Mouse (Mus musculus) forebrain, embryonic 11.5 days (tissue): ENCODE measurements around the gene Cnmd. TPM values are rescaled to one million over a fixed set of nuclear protein-coding genes. Genes with fewer than 3 reads are reported as not detected.

Experiments used
- ATAC-seq: fragments of 200-750 bp; cut with Nextera tagmentation; replicated peaks from 2 replicates; pipeline ENCODE4 v1.8.0; 2017; ENCODE audit warnings: moderate TSS enrichment; ENCODE audit not compliant: low FRiP score
- DNase-seq: peaks from one replicate; pipeline ENCODE4 v3.0.0-alpha.2; 2017; ENCODE audit warnings: low spot score
- H3K27ac ChIP-seq: fragments of 300-500 bp; sonication (generic); 2 replicates; pipeline ENCODE4 v1.5.1; 2014; ENCODE audit warnings: low read depth, low read length
- H3K27me3 ChIP-seq: fragments of 300-500 bp; sonication (generic); 2 replicates; pipeline ENCODE4 v1.6.1; 2014; ENCODE audit warnings: mild to moderate bottlenecking, low read length, mixed read lengths; ENCODE audit not compliant: control insufficient read depth, insufficient read depth
- H3K36me3 ChIP-seq: fragments of 300-500 bp; sonication (generic); 2 replicates; pipeline ENCODE4 v1.6.1; 2014; ENCODE audit warnings: mild to moderate bottlenecking, low read length, moderate library complexity, mixed read lengths; ENCODE audit not compliant: control insufficient read depth, insufficient read depth
- H3K4me1 ChIP-seq: fragments of 300-500 bp; sonication (generic); replicated peaks from 2 replicates; pipeline ENCODE4 v1.6.1; 2014; ENCODE audit warnings: low read length, mixed read lengths; ENCODE audit not compliant: control insufficient read depth, insufficient read depth
- H3K4me2 ChIP-seq: fragments of 300-500 bp; sonication (generic); 2 replicates; pipeline ENCODE4 v1.6.1; 2014; ENCODE audit warnings: low read depth, mild to moderate bottlenecking, low read length, moderate library complexity, mixed read lengths; ENCODE audit not compliant: severe bottlenecking
- H3K4me3 ChIP-seq: fragments of 300-500 bp; sonication (generic); 2 replicates; pipeline ENCODE4 v1.5.1; 2014; ENCODE audit warnings: low read depth, low read length
- H3K9ac ChIP-seq: fragments of 300-500 bp; sonication (generic); 2 replicates; pipeline ENCODE4 v1.6.1; 2014; ENCODE audit warnings: low read length
- H3K9me3 ChIP-seq: fragments of 300-500 bp; sonication (generic); 2 replicates; pipeline ENCODE4 v1.6.1; 2016; ENCODE audit warnings: low read length, mixed read lengths; ENCODE audit not compliant: control insufficient read depth
- WGBS: fragments of 180-500 bp; shearing (Covaris S2); extraction: QIAGEN DNeasy Blood & Tissue Kit; methylation state at CpG from one replicate; pipeline ENCODE4 v1.1.7; 2014; 5-methylcytosine and 5-hydroxymethylcytosine counted together
- polyA plus RNA-seq: library from polyadenylated mRNA; unstranded; fragments of >200 nt; fragmentation: Nextera tagmentation; extraction: Ambion mirVana; gene quantifications from 2 replicates; pipeline ENCODE4 v1.2.1, GENCODE M21; 2014

Gene Cnmd
- polyA plus RNA-seq, 1 experiment from 2014 or later: 3.4 TPM

GRCm38 (mm10) chr14:79621143-79621542 is 40.8 kb downstream of the Cnmd start:
- 85% methylated on average over 3 of the region's 3 CpGs for WGBS

GRCm38 (mm10) chr14:79619802-79620201 is 42.2 kb downstream of the Cnmd start:
- Histone ChIP-seq H3K36me3 (no peaks in the 10 kb centered on the region; the same call in 1 of the 2 replicates), H3K9ac (no peak overlapping the region), H3K4me2 (no peak overlapping the region), H3K4me1 (no peaks in the 10 kb centered on the region), H3K9me3 (no peaks in the 10 kb centered on the region), H3K27ac (no peak overlapping the region), H3K27me3 (no peaks in the 10 kb centered on the region), H3K4me3 (no peak overlapping the region)
- no peak for DNase-seq
- no peak for ATAC-seq
- 92% methylated on average over 7 of the region's 7 CpGs for WGBS

More at GRCm38 (mm10) chr14:79621143-79621542, 40.8 kb downstream of the Cnmd start:
- no peak for DNase-seq
- peaks cover 6% of the 10 kb centered on the region; the same call in 1 of the 2 replicates for H3K36me3 ChIP-seq
- no peaks in the 10 kb centered on the region for H3K27me3 ChIP-seq
- no peak for ATAC-seq
- H3K4me2 ChIP-seq: no peak overlapping the region
- no peaks in the 10 kb centered on the region for H3K4me1 ChIP-seq
- no peak overlapping the region for H3K27ac ChIP-seq
- H3K9ac ChIP-seq: no peak overlapping the region
- H3K9me3 ChIP-seq: no peaks in the 10 kb centered on the region
- no peak overlapping the region for H3K4me3 ChIP-seq

- no peak overlapping the region for H3K4me2 ChIP-seq
- H3K4me3 ChIP-seq: no peak overlapping the region
- DNase-seq (no peak), ATAC-seq (no peak)
- no peaks in the 10 kb centered on the region for H3K4me1 ChIP-seq
- no peaks in the 10 kb centered on the region for H3K27me3 ChIP-seq
- no peak overlapping the region for H3K27ac ChIP-seq
- 91% methylated on average over 8 of the region's 8 CpGs for WGBS
- H3K36me3 ChIP-seq: no peaks in the 10 kb centered on the region; the same call in 1 of the 2 replicates
- H3K9ac ChIP-seq: no peak overlapping the region
- no peaks in the 10 kb centered on the region for H3K9me3 ChIP-seq
These were observed 44.7 kb downstream of the Cnmd start for GRCm38 (mm10) chr14:79617121-79617828.

GRCm38 (mm10) chr14:79608286-79608685 is 53.7 kb downstream of the Cnmd start:
- Histone ChIP-seq H3K4me1 (no peaks in the 10 kb centered on the region), H3K4me3 (no peak overlapping the region), H3K36me3 (peaks cover 9% of the 10 kb centered on the region; the same call in 1 of the 2 replicates), H3K9ac (no peak overlapping the region), H3K9me3 (no peaks in the 10 kb centered on the region), H3K27me3 (no peaks in the 10 kb centered on the region), H3K27ac (no peak overlapping the region), H3K4me2 (no peak overlapping the region)
- ATAC-seq (no peak), DNase-seq (no peak)
- 95% methylated on average over 6 of the region's 6 CpGs for WGBS

- H3K4me1 ChIP-seq: no peaks in the 10 kb centered on the region
- DNase-seq: no peak
- no peak for ATAC-seq
- no peak overlapping the region for H3K27ac ChIP-seq
- peaks cover 9% of the 10 kb centered on the region; the same call in 1 of the 2 replicates for H3K36me3 ChIP-seq
- 90% methylated on average over 4 of the region's 4 CpGs for WGBS
- H3K4me2 ChIP-seq: no peak overlapping the region
- H3K9ac ChIP-seq: no peak overlapping the region
- no peaks in the 10 kb centered on the region for H3K9me3 ChIP-seq
- no peaks in the 10 kb centered on the region for H3K27me3 ChIP-seq
- H3K4me3 ChIP-seq: no peak overlapping the region
These were observed 54.6 kb downstream of the Cnmd start for GRCm38 (mm10) chr14:79607352-79607751.

- Histone ChIP-seq H3K9ac (no peak overlapping the region), H3K4me3 (no peak overlapping the region), H3K4me2 (no peak overlapping the region), H3K4me1 (no peaks in the 10 kb centered on the region), H3K9me3 (no peaks in the 10 kb centered on the region), H3K27me3 (no peaks in the 10 kb centered on the region), H3K36me3 (peaks cover 9% of the 10 kb centered on the region; the same call in 1 of the 2 replicates), H3K27ac (no peak overlapping the region)
- no peak for DNase-seq
- no peak for ATAC-seq
- WGBS: 95% methylated on average over 3 of the region's 3 CpGs
These were observed 55.1 kb downstream of the Cnmd start for GRCm38 (mm10) chr14:79606867-79607266.

- 93% methylated on average over 6 of the region's 6 CpGs for WGBS
- Histone ChIP-seq H3K27me3 (no peaks in the 10 kb centered on the region), H3K27ac (no peak overlapping the region), H3K36me3 (peaks cover 9% of the 10 kb centered on the region; the same call in 1 of the 2 replicates), H3K9ac (no peak overlapping the region), H3K4me2 (no peak overlapping the region), H3K4me1 (no peaks in the 10 kb centered on the region), H3K9me3 (no peaks in the 10 kb centered on the region), H3K4me3 (no peak overlapping the region)
- no peak for ATAC-seq
- no peak for DNase-seq
These were observed 55.6 kb downstream of the Cnmd start for GRCm38 (mm10) chr14:79606392-79606791.

- 77% methylated on average over 2 of the region's 2 CpGs for WGBS
- ATAC-seq: no peak
These were observed 56.1 kb downstream of the Cnmd start for GRCm38 (mm10) chr14:79605881-79606280.

GRCm38 (mm10) chr14:79596602-79597001 is 65.4 kb downstream of the Cnmd start:
- no peak overlapping the region for H3K4me2 ChIP-seq
- DNase-seq (no peak), ATAC-seq (no peak)
- H3K9me3 ChIP-seq: no peaks in the 10 kb centered on the region
- H3K4me1 ChIP-seq: no peaks in the 10 kb centered on the region
- H3K36me3 ChIP-seq: no peaks in the 10 kb centered on the region; the same call in none of the 2 replicates
- H3K4me3 ChIP-seq: no peak overlapping the region
- 85% methylated on average over 4 of the region's 4 CpGs for WGBS
- H3K9ac ChIP-seq: no peak overlapping the region
- no peaks in the 10 kb centered on the region for H3K27me3 ChIP-seq
- no peak overlapping the region for H3K27ac ChIP-seq

More at GRCm38 (mm10) chr14:79605881-79606280, 56.1 kb downstream of the Cnmd start:
- Histone ChIP-seq H3K4me1 (no peaks in the 10 kb centered on the region), H3K9ac (no peak overlapping the region), H3K4me2 (no peak overlapping the region), H3K36me3 (peaks cover 9% of the 10 kb centered on the region; the same call in 1 of the 2 replicates), H3K9me3 (no peaks in the 10 kb centered on the region), H3K27ac (no peak overlapping the region), H3K27me3 (no peaks in the 10 kb centered on the region), H3K4me3 (no peak overlapping the region)
- DNase-seq: no peak
